Mouse (Mus musculus) embryonic fibroblast, embryonic 13.5 days (primary cell): ENCODE results near the gene Lamtor4.

ENCODE experiments used
- CTCF ChIP-seq: IDR thresholded peaks from 2 replicates; pipeline ENCODE4 v1.5.1; 2011; ENCODE audit warnings: mild to moderate bottlenecking, control low read depth, low read length, moderate library complexity, borderline replicate concordance; ENCODE audit not compliant: insufficient read depth
- POLR2A ChIP-seq: IDR thresholded peaks from 2 replicates; pipeline ENCODE4 v1.6.1; 2011; ENCODE audit warnings: low read depth, mild to moderate bottlenecking, control low read depth, low read length, moderate library complexity

GRCm38 (mm10) chr5:138257585-138257978 lies 2.3 kb downstream of the Lamtor4 start:
- TF ChIP-seq CTCF (no peak), POLR2A (no peak)
